Mouse (Mus musculus) bone marrow, adult 2 months (tissue): ENCODE data around the gene Efemp1.

Experiments
- CTCF ChIP-seq: fragments of 200-500 bp; IDR thresholded peaks from 2 replicates; pipeline ENCODE4 v1.5.1; 2011; ENCODE audit warnings: low read length, control low read depth; ENCODE audit not compliant: control insufficient read depth, insufficient read depth
- POLR2A ChIP-seq: fragments of 200-500 bp; IDR thresholded peaks from 2 replicates; pipeline ENCODE4 v1.6.1; 2011; ENCODE audit warnings: low read depth, mild to moderate bottlenecking, control low read depth, low read length, borderline replicate concordance; ENCODE audit not compliant: control insufficient read depth

DNA sequence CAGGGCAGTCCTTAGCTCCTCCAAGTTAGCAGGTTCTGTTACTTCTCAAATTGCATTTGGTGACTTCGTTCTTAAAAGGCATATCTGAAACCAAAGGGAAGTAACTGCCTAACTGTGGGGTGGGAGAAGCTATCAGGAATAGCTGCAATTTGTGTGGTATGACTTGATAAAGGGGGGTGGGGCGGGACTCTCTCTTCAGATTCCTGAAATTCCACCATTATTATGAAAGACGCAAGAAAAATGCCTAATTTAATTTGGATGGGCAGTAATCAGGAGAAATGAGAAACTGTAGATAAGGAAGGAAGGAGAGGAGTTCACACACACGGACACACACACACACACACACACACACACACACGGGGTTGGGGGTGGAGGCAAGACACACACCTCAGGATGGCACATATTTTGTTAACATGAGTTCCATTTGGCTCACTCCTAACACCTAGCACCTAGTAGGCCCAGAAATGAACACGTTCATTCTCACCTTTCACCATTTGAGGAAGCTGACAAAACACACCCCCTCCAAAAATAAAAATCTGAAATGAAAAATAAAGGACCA, 564 bp upstream of the Efemp1 start:
- TF ChIP-seq POLR2A (no peak), CTCF (no peak)
